Mouse (Mus musculus) heart, embryonic 12.5 days (tissue): Measurements from ENCODE around the gene Cdc42ep2. TPM values are rescaled to one million over a fixed set of nuclear protein-coding genes. Genes with fewer than 3 reads are reported as not detected.

ENCODE experiments used
- ATAC-seq: fragments of 200-750 bp; cut with Nextera tagmentation; 2 replicates; pipeline ENCODE4 v1.8.0; 2017; ENCODE audit warnings: moderate TSS enrichment, moderate library complexity; ENCODE audit not compliant: insufficient number of reproducible peaks, low FRiP score
- H3K27ac ChIP-seq: fragments of 300-500 bp; sonication (generic); 2 replicates; pipeline ENCODE4 v1.5.1; 2016; ENCODE audit warnings: mild to moderate bottlenecking, moderate library complexity; ENCODE audit not compliant: poor library complexity, severe bottlenecking
- H3K27me3 ChIP-seq: fragments of 300-500 bp; sonication (generic); replicated peaks from 2 replicates; pipeline ENCODE4 v1.6.1; 2016; ENCODE audit warnings: mild to moderate bottlenecking, moderate library complexity
- H3K36me3 ChIP-seq: fragments of 300-500 bp; sonication (generic); 2 replicates; pipeline ENCODE4 v1.6.1; 2016; ENCODE audit warnings: mild to moderate bottlenecking, moderate library complexity
- H3K4me1 ChIP-seq: fragments of 300-500 bp; sonication (generic); replicated peaks from 2 replicates; pipeline ENCODE4 v1.6.1; 2016; ENCODE audit warnings: mild to moderate bottlenecking
- H3K4me2 ChIP-seq: fragments of 300-500 bp; sonication (generic); 2 replicates; pipeline ENCODE4 v1.6.1; 2016; ENCODE audit warnings: mild to moderate bottlenecking, moderate library complexity
- H3K4me3 ChIP-seq: fragments of 300-500 bp; sonication (generic); 2 replicates; pipeline ENCODE4 v1.5.1; 2016; ENCODE audit warnings: mild to moderate bottlenecking
- H3K9ac ChIP-seq: fragments of 300-500 bp; sonication (generic); 2 replicates; pipeline ENCODE4 v1.6.1; 2016; ENCODE audit warnings: mild to moderate bottlenecking, moderate library complexity
- H3K9me3 ChIP-seq: fragments of 300-500 bp; sonication (generic); replicated peaks from 2 replicates; pipeline ENCODE4 v1.6.1; 2016; ENCODE audit warnings: mild to moderate bottlenecking, moderate library complexity
- WGBS: fragments of 180-500 bp; shearing (Covaris S2); methylation state at CpG from one replicate; pipeline ENCODE4 v1.1.7; 2016; 5-methylcytosine and 5-hydroxymethylcytosine counted together
- polyA plus RNA-seq: library from polyadenylated mRNA; unstranded; fragments of >200 nt; fragmentation: Nextera tagmentation; extraction: Ambion mirVana; gene quantifications from 2 replicates; pipeline ENCODE4 v1.2.1, GENCODE M21; 2016

Gene Cdc42ep2
- 6.5 and 7.3 TPM in 2 replicates for polyA plus RNA-seq

GRCm38 (mm10) chr19:5924713-5925093 lies at the start of gene Cdc42ep2:
Gene Cdc42ep2, minus strand, starts transcription at chr19:5924816.
- Histone ChIP-seq H3K27ac (peak within 1 kb of the TSS; percentile 86), H3K4me3 (peak within 1 kb of the TSS; percentile 70), H3K27me3 (no peaks in the 10 kb centered on the region), H3K9me3 (no peaks in the 10 kb centered on the region), H3K9ac (peak within 1 kb of the TSS; percentile 76), H3K4me2 (peak within 1 kb of the TSS; percentile 91), H3K4me1 (peaks cover 46% of the 10 kb centered on the region), H3K36me3 (no peaks in the 10 kb centered on the region)
- ATAC-seq: peak; percentile 94
- WGBS: 0% methylated on average over 18 of the region's 18 CpGs

GRCm38 (mm10) chr19:5967664-5968063 lies 43.0 kb upstream of the Cdc42ep2 start:
- Histone ChIP-seq H3K36me3 (no peaks in the 10 kb centered on the region), H3K4me1 (peaks cover 21% of the 10 kb centered on the region), H3K4me2 (no peak overlapping the region), H3K9ac (no peak overlapping the region), H3K27ac (no peak overlapping the region), H3K9me3 (no peaks in the 10 kb centered on the region), H3K27me3 (0 out of 2 replicates have a peak, but pooled peaks cover 8% of the 10 kb centered on the region), H3K4me3 (no peak overlapping the region)
- 75% methylated on average over 10 of the region's 10 CpGs for WGBS
- no peak for ATAC-seq

GRCm38 (mm10) chr19:5966786-5967185 lies 42.2 kb upstream of the Cdc42ep2 start:
- no peaks in the 10 kb centered on the region for H3K9me3 ChIP-seq
- H3K4me2 ChIP-seq: no peak overlapping the region
- no peak overlapping the region for H3K4me3 ChIP-seq
- H3K36me3 ChIP-seq: 0 out of 2 replicates have a peak, but pooled peaks cover under 1% of the 10 kb centered on the region
- ATAC-seq: 0 out of 2 replicates have a peak, but pooled peaks have one; percentile 49
- no peak overlapping the region for H3K27ac ChIP-seq
- H3K27me3 ChIP-seq: no peaks in the 10 kb centered on the region
- 0 out of 2 replicates have a peak overlapping the region, but pooled peaks have one; percentile 1 for H3K9ac ChIP-seq
- WGBS: 48% methylated on average over 6 of the region's 6 CpGs
- H3K4me1 ChIP-seq: peaks cover 27% of the 10 kb centered on the region

- no peak overlapping the region for H3K4me2 ChIP-seq
- H3K36me3 ChIP-seq: 0 out of 2 replicates have a peak, but pooled peaks cover 7% of the 10 kb centered on the region
- no peaks in the 10 kb centered on the region for H3K9me3 ChIP-seq
- no peak overlapping the region for H3K9ac ChIP-seq
- H3K27me3 ChIP-seq: no peaks in the 10 kb centered on the region
- no peak for ATAC-seq
- H3K4me3 ChIP-seq: no peak overlapping the region
- 86% methylated on average over 2 of the region's 2 CpGs for WGBS
- H3K4me1 ChIP-seq: peaks cover 32% of the 10 kb centered on the region
- no peak overlapping the region for H3K27ac ChIP-seq
These were observed 41.3 kb upstream of the Cdc42ep2 start for GRCm38 (mm10) chr19:5965910-5966309.

GRCm38 (mm10) chr19:5965280-5965679 lies 40.7 kb upstream of the Cdc42ep2 start:
- no peak overlapping the region for H3K4me2 ChIP-seq
- 6% methylated on average over 4 of the region's 4 CpGs for WGBS
- H3K36me3 ChIP-seq: peaks cover 12% of the 10 kb centered on the region; the same call in 1 of the 2 replicates
- no peaks in the 10 kb centered on the region for H3K27me3 ChIP-seq
- ATAC-seq: no peak
- no peak overlapping the region for H3K27ac ChIP-seq
- no peak overlapping the region for H3K4me3 ChIP-seq
- H3K4me1 ChIP-seq: peaks cover 32% of the 10 kb centered on the region
- no peak overlapping the region for H3K9ac ChIP-seq
- H3K9me3 ChIP-seq: no peaks in the 10 kb centered on the region

GRCm38 (mm10) chr19:5964804-5965203 lies 40.2 kb upstream of the Cdc42ep2 start:
- Histone ChIP-seq H3K9me3 (no peaks in the 10 kb centered on the region), H3K4me1 (peaks cover 32% of the 10 kb centered on the region), H3K27ac (no peak overlapping the region), H3K4me3 (peak overlapping the region; percentile 82; the same call in 1 of the 2 replicates), H3K4me2 (peak overlapping the region; percentile 89), H3K9ac (0 out of 2 replicates have a peak overlapping the region, but pooled peaks have one; percentile 93), H3K36me3 (peaks cover 15% of the 10 kb centered on the region), H3K27me3 (no peaks in the 10 kb centered on the region)
- 84% methylated on average over 2 of the region's 2 CpGs for WGBS
- no peak for ATAC-seq

- H3K4me2 ChIP-seq: peak within 1 kb of the TSS; percentile 89
- H3K27ac ChIP-seq: peak within 1 kb of the TSS; percentile 35; the same call in 1 of the 2 replicates
- peaks cover 32% of the 10 kb centered on the region for H3K4me1 ChIP-seq
- H3K27me3 ChIP-seq: no peaks in the 10 kb centered on the region
- H3K9me3 ChIP-seq: no peaks in the 10 kb centered on the region
- peaks cover 23% of the 10 kb centered on the region for H3K36me3 ChIP-seq
- WGBS: under 1% methylated on average over 50 of the region's 50 CpGs
- peak within 1 kb of the TSS; percentile 82 for H3K4me3 ChIP-seq
- peak; percentile 88 for ATAC-seq
- H3K9ac ChIP-seq: peak within 1 kb of the TSS; percentile 93
These were observed 39.4 kb upstream of the Cdc42ep2 start, which contains the start of gene Pola2 for GRCm38 (mm10) chr19:5963883-5964562. Gene Pola2, minus strand, starts transcription at chr19:5964202.

GRCm38 (mm10) chr19:5962651-5963050 lies 38.0 kb upstream of the Cdc42ep2 start:
- 0 out of 2 replicates have a peak overlapping the region, but pooled peaks have one; percentile 93 for H3K9ac ChIP-seq
- peaks cover 35% of the 10 kb centered on the region for H3K36me3 ChIP-seq
- H3K27me3 ChIP-seq: no peaks in the 10 kb centered on the region
- no peak for ATAC-seq
- H3K27ac ChIP-seq: no peak overlapping the region
- peak overlapping the region; percentile 82 for H3K4me3 ChIP-seq
- WGBS: 26% methylated on average over 1 of the region's 1 CpGs
- H3K9me3 ChIP-seq: no peaks in the 10 kb centered on the region
- H3K4me2 ChIP-seq: peak overlapping the region; percentile 89
- H3K4me1 ChIP-seq: peaks cover 32% of the 10 kb centered on the region

- Histone ChIP-seq H3K27ac (no peak overlapping the region), H3K4me2 (no peak overlapping the region), H3K9me3 (no peaks in the 10 kb centered on the region), H3K4me3 (no peak overlapping the region), H3K4me1 (peaks cover 48% of the 10 kb centered on the region), H3K36me3 (peaks cover 50% of the 10 kb centered on the region), H3K9ac (no peak overlapping the region), H3K27me3 (no peaks in the 10 kb centered on the region)
- ATAC-seq: no peak
- WGBS: 84% methylated on average over 5 of the region's 5 CpGs
These were observed 32.8 kb upstream of the Cdc42ep2 start for GRCm38 (mm10) chr19:5957371-5957770.

GRCm38 (mm10) chr19:5956685-5957084 lies 32.1 kb upstream of the Cdc42ep2 start:
- H3K4me2 ChIP-seq: no peak overlapping the region
- H3K9ac ChIP-seq: no peak overlapping the region
- H3K27me3 ChIP-seq: no peaks in the 10 kb centered on the region
- 14% methylated on average over 3 of the region's 3 CpGs for WGBS
- H3K27ac ChIP-seq: no peak overlapping the region
- ATAC-seq: peak; percentile 57; the same call in 1 of the 2 replicates
- no peak overlapping the region for H3K4me3 ChIP-seq
- no peaks in the 10 kb centered on the region for H3K9me3 ChIP-seq
- peaks cover 50% of the 10 kb centered on the region for H3K4me1 ChIP-seq
- H3K36me3 ChIP-seq: peaks cover 49% of the 10 kb centered on the region
